Mouse (Mus musculus): ENCODE measurements around the gene Tmem104.

DNA sequence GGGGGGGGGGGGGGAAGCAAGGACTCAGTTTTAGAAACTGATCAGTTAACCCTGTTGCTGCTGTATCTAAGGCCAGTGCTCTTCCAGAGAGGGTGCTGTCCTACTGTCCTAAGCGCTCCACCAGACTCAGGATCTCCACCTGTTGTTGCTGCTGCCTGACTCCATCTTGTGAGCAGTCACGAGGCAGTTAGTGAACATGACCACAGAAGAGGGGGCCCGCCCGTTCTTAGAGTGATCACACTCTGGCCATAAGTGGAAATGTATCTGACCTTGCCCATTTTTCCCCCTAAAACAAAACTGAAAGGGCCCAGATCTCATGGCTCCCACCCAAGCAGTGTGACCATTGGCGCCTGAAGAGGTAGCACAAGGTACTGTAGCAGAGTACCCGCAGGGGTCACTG lies 60.7 kb downstream of the Tmem104 start:
- TF ChIP-seq POLR2A (IDR thresholded peaks at IDR 0.05; ENCODE audit: control insufficient read depth, extremely low read depth, insufficient read depth, low read length, poor library complexity) = no peak
- TF ChIP-seq CTCF (IDR thresholded peaks at IDR 0.05; ENCODE audit: borderline replicate concordance, control insufficient read depth, extremely low read depth, insufficient read depth, low read length, poor library complexity) = no peak

Measured in thymus, adult 2 months (tissue).